In the genomic region with DNA sequence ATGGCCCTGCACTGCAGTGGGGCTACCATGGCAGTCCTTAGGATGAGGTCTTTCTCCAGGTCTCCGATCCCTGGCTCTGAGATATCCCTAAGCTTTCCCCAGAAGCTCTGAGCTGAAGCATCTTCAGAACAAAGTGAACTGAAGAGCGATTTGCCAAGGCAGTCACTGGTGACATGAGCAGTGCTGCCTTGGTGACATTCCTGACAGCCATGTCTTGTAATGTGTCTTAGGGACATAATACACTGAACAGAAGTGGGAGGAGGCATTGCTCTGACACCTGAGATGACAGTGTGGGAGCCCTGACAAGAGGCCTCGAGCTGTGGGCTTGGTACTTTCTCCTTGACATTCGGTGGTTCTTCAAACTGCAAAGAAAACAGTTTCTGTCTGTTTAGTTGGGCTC, we compare ENCODE assay signal across 24 mouse cellular contexts. TPM values are rescaled to one million over a fixed set of nuclear protein-coding genes. Genes with fewer than 3 reads are reported as not detected.
"Had no signal": no experiment of that assay in that cellular context is flagged by ENCODE, and none has a peak within 500 bp of the region (broad histone marks: within the 10 kb centered on the region; RNA-seq: fewer than 3 reads in every experiment).

No protein-coding gene starts in this region.

- H3K4me1 ChIP-seq: hindbrain, embryonic 12.5 days; intestine, embryonic 15.5 days; limb, embryonic 10.5 days; limb, embryonic 12.5 days had no signal

- H3K4me3 ChIP-seq: gastrocnemius, adult 2 months; heart, embryonic 10.5 days; heart, embryonic 12.5 days; hindbrain, embryonic 10.5 days; hindbrain, embryonic 12.5 days; intestine, embryonic 15.5 days; layer of hippocampus, adult 2 months; left cerebral cortex, adult 2 months; limb, embryonic 10.5 days; limb, embryonic 12.5 days had no signal

- H3K36me3 ChIP-seq: heart, embryonic 10.5 days; heart, embryonic 12.5 days; hindbrain, embryonic 12.5 days; intestine, embryonic 15.5 days; limb, embryonic 12.5 days had no signal

- H3K4me2 ChIP-seq: heart, embryonic 12.5 days; hindbrain, embryonic 12.5 days; hindbrain, embryonic 14.5 days; intestine, embryonic 15.5 days; limb, embryonic 12.5 days; liver, embryonic 11.5 days had no signal

- H3K9me3 ChIP-seq: heart, embryonic 10.5 days; heart, embryonic 12.5 days; hindbrain, embryonic 10.5 days; hindbrain, embryonic 12.5 days; intestine, embryonic 15.5 days; limb, embryonic 10.5 days; limb, embryonic 12.5 days had no signal

- DNase-seq: gastrocnemius, adult 2 months; gastrocnemius, postnatal 10 days; gastrocnemius, postnatal 25 days; heart, adult 18-20 months; heart, postnatal 10 days; kidney, adult 18-20 months; kidney, adult 8-10 months; kidney, postnatal 10 days had no signal

- H3K27ac ChIP-seq: gastrocnemius, adult 2 months; heart, embryonic 10.5 days; hindbrain, embryonic 10.5 days; hindbrain, embryonic 12.5 days; hindbrain, embryonic 14.5 days; intestine, embryonic 15.5 days; layer of hippocampus, adult 2 months; left cerebral cortex, adult 2 months; limb, embryonic 10.5 days; limb, embryonic 12.5 days had no signal

- H3K27me3 ChIP-seq: hindbrain, embryonic 12.5 days; intestine, embryonic 15.5 days; limb, embryonic 12.5 days had no signal

- H3K9ac ChIP-seq: heart, embryonic 12.5 days; hindbrain, embryonic 12.5 days; hindbrain, embryonic 14.5 days; intestine, embryonic 15.5 days; limb, embryonic 12.5 days had no signal

- ATAC-seq: hindbrain, embryonic 16.5 days; inflammation-experienced regulatory T-cells, adult 6 months; intestine, embryonic 15.5 days; intestine, postnatal 0 days had no signal

RNA-seq across cellular contexts. Expression of gene Lypd6b, which starts 11.1 kb away (rescaled TPM):
- total RNA-seq: gastrocnemius, adult 2 months; gastrocnemius, postnatal 25 days; gastrocnemius, postnatal 4 days; heart, postnatal 25 days had no signal
